Mouse (Mus musculus) leukemia stem cell, adult 10-12 weeks (primary cell): ENCODE results near the gene Zfp940. TPM values are rescaled to one million over a fixed set of nuclear protein-coding genes. Genes with fewer than 3 reads are reported as not detected.

Experiments used
- polyA plus RNA-seq: library from polyadenylated mRNA; stranded (reverse); fragments of >175 nt; gene quantifications from 2 replicates; pipeline ENCODE4 v1.2.3, GENCODE M21; 2012; ENCODE audit warnings: low replicate concordance

The Zfp940 gene
- 0.16 and 0.20 TPM in 2 replicates for polyA plus RNA-seq

GRCm38 (mm10) chr7:29853219-29853842 lies at the start of gene Zfp940:
TSS of gene Zfp940 (minus strand) at chr7:29853669.

DNA sequence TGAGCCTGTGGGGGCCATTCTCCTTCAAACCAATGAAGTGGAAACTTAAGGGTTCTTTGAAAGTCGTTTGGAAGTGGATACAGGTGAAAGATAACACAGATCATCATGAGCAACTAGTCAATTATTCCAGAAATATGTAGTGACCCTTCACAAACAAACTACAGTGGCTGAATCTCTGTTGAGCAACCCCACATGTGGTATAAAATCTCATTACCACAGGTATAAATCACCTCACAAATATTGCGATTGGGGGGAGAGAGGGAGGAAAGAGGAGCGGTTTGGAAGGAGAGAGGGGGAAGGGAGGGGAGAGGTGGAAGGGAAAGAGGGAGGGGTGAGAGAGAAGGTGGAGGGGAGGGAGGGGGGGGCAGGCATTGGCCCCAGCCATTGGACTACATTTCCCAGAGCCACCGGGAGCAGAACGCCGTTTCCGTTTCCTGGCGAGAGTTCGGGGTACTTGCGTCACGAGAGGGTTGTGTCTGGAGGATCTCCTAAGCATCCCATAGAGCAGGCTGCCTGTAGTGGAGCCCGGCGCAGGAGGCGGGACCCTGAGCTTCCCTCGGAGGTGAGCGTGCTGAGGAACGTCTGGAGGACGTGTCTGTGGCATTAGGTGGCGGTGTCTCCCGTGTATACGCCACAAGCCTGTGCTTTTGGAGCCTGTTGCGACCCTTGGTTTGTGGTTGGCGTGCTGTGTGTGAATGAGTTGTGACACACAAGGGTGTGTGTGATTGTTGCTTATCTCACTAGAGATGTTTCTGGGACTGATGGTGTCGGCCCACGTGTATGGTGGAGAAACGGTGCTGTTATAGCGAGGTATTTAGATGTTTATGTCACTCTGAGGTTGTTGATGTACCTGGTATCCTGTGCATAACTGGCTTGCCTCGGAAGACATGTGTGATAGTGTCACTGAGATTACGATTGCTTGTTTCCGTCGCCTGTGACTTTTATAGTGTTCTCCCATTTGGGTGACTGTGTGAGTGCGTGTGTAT lies 6.4 kb upstream of the Zfp940 start, which contains the start of gene Zfp420:
Gene Zfp420 (plus strand): TSS at position 448 of the 986 bp plus-strand sequence.

GRCm38 (mm10) chr7:29815910-29816429 lies 37.5 kb downstream of the Zfp940 start, which contains the start of gene Zfp790:
TSS of gene Zfp790 (plus strand) at chr7:29816114.

DNA sequence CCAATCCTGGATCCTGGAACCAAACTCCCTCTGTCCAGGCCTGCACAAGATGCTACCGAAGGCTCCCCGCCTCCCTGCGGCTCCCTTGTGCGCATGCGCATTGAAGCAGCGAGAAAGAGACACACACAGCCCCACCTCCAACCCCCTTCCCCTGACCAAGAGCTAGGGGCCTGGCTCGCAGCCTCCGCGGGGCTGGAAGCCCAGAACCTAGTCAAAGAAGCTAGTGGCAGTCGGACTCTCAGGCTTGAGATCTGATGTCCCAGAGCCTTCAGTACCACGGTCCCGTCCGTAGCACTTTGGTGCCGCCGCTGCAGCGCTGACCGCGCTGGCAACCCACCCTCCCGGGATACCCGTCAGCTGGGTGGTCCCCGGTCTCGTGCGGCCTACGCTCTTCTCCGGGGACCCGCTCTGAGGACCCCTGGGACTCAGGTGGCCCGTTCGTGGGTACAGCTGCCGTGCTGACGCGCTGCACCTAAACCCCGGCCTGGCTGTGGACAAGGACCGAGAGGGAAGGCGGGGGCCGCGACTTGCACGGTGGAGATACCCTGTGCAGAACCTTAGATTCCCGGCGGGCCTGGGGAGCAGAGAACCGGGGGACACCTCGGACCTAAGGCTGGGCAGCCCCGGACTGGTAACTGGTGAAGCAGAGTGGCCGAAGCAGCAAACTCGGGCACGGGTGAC lies 69.5 kb downstream of the Zfp940 start, which contains the start of gene Zfp30:
Gene Zfp30 (plus strand): TSS at position 128 of the 681 bp plus-strand sequence.

Other genes starting within 250 kb of the Zfp940 start
- not detected in 2 replicates for gene Catsperg2, start 126.6 kb downstream of the Zfp940 start, polyA plus RNA-seq
- 0.28 and 2.1 TPM in 2 replicates for gene Zfp84, start 85.1 kb downstream of the Zfp940 start, polyA plus RNA-seq
- 0.43 and 0.51 TPM in 2 replicates for gene Zfp30, start 69.7 kb downstream of the Zfp940 start, polyA plus RNA-seq
- 0.18 and 0.24 TPM in 2 replicates for gene Zfp790, start 37.6 kb downstream of the Zfp940 start, polyA plus RNA-seq
- 0.41 and 0.74 TPM in 2 replicates for gene Zfp420, start 6.3 kb upstream of the Zfp940 start, polyA plus RNA-seq
- 0.30 and 0.34 TPM in 2 replicates for gene Zfp27, start 52.9 kb upstream of the Zfp940 start, polyA plus RNA-seq
- gene Zfp383, start 54.6 kb upstream of the Zfp940 start, polyA plus RNA-seq = not detected in 2 replicates
- gene Zfp74, start 100.4 kb upstream of the Zfp940 start, polyA plus RNA-seq = 4.0 and 5.1 TPM in 2 replicates
- 1.4 and 3.7 TPM in 2 replicates for gene Zfp568, start 130.3 kb upstream of the Zfp940 start, polyA plus RNA-seq
- not detected in 2 replicates for gene Zfp14, start 197.7 kb upstream of the Zfp940 start, polyA plus RNA-seq
- 0.14 and 0.46 TPM in 2 replicates for gene Zfp82, start 219.2 kb upstream of the Zfp940 start, polyA plus RNA-seq
- gene Gm26920, start 236.7 kb upstream of the Zfp940 start, polyA plus RNA-seq = not detected in 2 replicates
- gene Zfp566, start 236.9 kb upstream of the Zfp940 start, polyA plus RNA-seq = 0.27 and 0.80 TPM in 2 replicates
- gene Zfp260, start 241.1 kb upstream of the Zfp940 start, polyA plus RNA-seq = 0.48 and 0.87 TPM in 2 replicates